Mouse (Mus musculus): Measurements from ENCODE around the gene Olfr463.

GRCm38 (mm10) chr11:87870096-87870495, 27.1 kb downstream of the Olfr463 start:
- TF ChIP-seq CTCF (IDR thresholded peaks at IDR 0.05; ENCODE audit: low read depth) (no peak), EP300 (IDR thresholded peaks at IDR 0.05; ENCODE audit: low read depth) (no peak)

Data from liver, postnatal 0 days (tissue).